Mouse (Mus musculus): ENCODE results near the gene Rab3gap1. TPM values are rescaled to one million over a fixed set of nuclear protein-coding genes. Genes with fewer than 3 reads are reported as not detected.

Rab3gap1 gene
- polyA plus RNA-seq, 1 experiment from 2014 or later, result 29.4 TPM

GRCm38 (mm10) chr1:127899401-127899800 lies 30.8 kb downstream of the Rab3gap1 start:
- Histone ChIP-seq H3K27me3 (ENCODE audit: control insufficient read depth, insufficient read depth, low read length) (no peaks in the 10 kb centered on the region), H3K36me3 (ENCODE audit: control insufficient read depth, insufficient read depth, low read length) (peaks cover 2% of the 10 kb centered on the region; the same call in 1 of the 2 replicates), H3K9ac (replicated peaks; ENCODE audit: low read depth, low read length) (no peak overlapping the region), H3K4me3 (ENCODE audit: low read depth, low read length) (no peak overlapping the region), H3K4me1 (ENCODE audit: control insufficient read depth, insufficient read depth, low read length) (no peaks in the 10 kb centered on the region), H3K4me2 (replicated peaks; ENCODE audit: low read depth, low read length) (no peak overlapping the region), H3K27ac (ENCODE audit: low read length) (no peak overlapping the region), H3K9me3 (ENCODE audit: control insufficient read depth, low read depth, low read length) (no peaks in the 10 kb centered on the region)
- no peak for ATAC-seq (ENCODE audit: insufficient number of reproducible peaks, insufficient read depth, low FRiP score, low read depth)
- 79% methylated on average over 1 of the region's 1 CpGs for WGBS

DNA sequence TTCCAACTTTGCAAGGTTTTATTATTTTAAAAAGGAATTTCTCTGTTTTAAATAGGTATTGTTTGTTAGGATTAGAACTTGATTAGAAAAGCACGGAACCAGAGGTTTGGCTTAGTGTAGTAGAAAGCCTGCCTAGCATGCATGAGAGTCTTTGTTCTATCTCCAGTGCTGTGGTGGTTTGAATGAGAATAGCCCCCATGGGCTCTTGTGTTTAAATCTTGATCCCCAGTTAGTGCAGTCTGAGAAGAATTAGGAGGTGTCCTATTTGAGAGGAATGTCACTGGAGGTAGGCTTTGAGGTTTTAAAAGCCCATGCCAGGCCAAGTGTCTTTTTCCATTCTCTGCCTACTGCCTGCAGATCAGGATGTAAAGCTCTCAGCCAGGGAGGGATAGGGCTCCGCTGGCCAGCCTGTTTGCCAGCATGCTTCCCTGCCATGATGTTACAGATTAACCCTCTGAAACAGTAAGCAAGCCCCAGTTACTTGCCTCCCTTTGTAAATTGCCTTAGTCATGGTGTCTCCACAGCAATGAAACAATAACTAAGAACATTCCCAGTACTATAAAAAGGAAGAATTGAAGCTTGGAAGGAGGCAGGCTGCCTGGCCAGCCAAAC lies 36.3 kb downstream of the Rab3gap1 start:
- Histone ChIP-seq H3K4me2 (replicated peaks; ENCODE audit: low read depth, low read length) (no peak overlapping the region), H3K4me3 (ENCODE audit: low read depth, low read length) (no peak overlapping the region), H3K27ac (ENCODE audit: low read length) (no peak overlapping the region), H3K9me3 (ENCODE audit: control insufficient read depth, low read depth, low read length) (no peaks in the 10 kb centered on the region), H3K9ac (replicated peaks; ENCODE audit: low read depth, low read length) (no peak overlapping the region), H3K4me1 (ENCODE audit: control insufficient read depth, insufficient read depth, low read length) (no peaks in the 10 kb centered on the region), H3K36me3 (ENCODE audit: control insufficient read depth, insufficient read depth, low read length) (peaks cover 7% of the 10 kb centered on the region), H3K27me3 (ENCODE audit: control insufficient read depth, insufficient read depth, low read length) (no peaks in the 10 kb centered on the region)
- 76% methylated on average over 2 of the region's 2 CpGs for WGBS
- ATAC-seq (ENCODE audit: insufficient number of reproducible peaks, insufficient read depth, low FRiP score, low read depth), result no peak

GRCm38 (mm10) chr1:127913116-127913515 lies 44.5 kb downstream of the Rab3gap1 start:
- H3K9me3 ChIP-seq (ENCODE audit: control insufficient read depth, low read depth, low read length), result no peaks in the 10 kb centered on the region
- H3K9ac ChIP-seq (replicated peaks; ENCODE audit: low read depth, low read length), result no peak overlapping the region
- H3K27ac ChIP-seq (ENCODE audit: low read length), result no peak overlapping the region
- no peak for ATAC-seq (ENCODE audit: insufficient number of reproducible peaks, insufficient read depth, low FRiP score, low read depth)
- 76% methylated on average over 4 of the region's 4 CpGs for WGBS
- no peaks in the 10 kb centered on the region for H3K4me1 ChIP-seq (ENCODE audit: control insufficient read depth, insufficient read depth, low read length)
- peaks cover 8% of the 10 kb centered on the region; the same call in 1 of the 2 replicates for H3K36me3 ChIP-seq (ENCODE audit: control insufficient read depth, insufficient read depth, low read length)
- H3K4me2 ChIP-seq (replicated peaks; ENCODE audit: low read depth, low read length), result no peak overlapping the region
- no peaks in the 10 kb centered on the region for H3K27me3 ChIP-seq (ENCODE audit: control insufficient read depth, insufficient read depth, low read length)
- H3K4me3 ChIP-seq (ENCODE audit: low read depth, low read length), result no peak overlapping the region

DNA sequence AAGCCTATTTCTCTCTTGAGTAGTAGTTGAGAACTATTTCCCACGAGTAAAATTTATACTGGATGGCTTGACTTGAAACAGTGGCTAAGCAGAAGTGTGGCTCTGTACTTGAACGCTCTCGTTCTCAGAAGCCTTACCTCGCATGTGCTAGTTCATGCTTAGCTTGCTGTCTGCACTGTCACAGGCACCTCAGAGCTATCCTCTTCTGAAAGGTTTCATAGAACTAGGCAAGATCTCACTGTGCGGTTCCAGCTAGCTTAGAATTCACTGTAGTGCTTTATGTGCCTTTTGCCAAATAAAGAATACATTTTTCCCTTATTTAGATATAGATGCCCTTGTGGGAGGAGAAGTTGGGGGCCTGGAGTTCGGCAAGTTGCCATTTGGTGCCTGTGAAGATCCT lies 46.7 kb downstream of the Rab3gap1 start:
- H3K4me3 ChIP-seq (ENCODE audit: low read depth, low read length), result no peak overlapping the region
- no peaks in the 10 kb centered on the region for H3K27me3 ChIP-seq (ENCODE audit: control insufficient read depth, insufficient read depth, low read length)
- WGBS, result 75% methylated on average over 6 of the region's 6 CpGs
- H3K9me3 ChIP-seq (ENCODE audit: control insufficient read depth, low read depth, low read length), result no peaks in the 10 kb centered on the region
- peaks cover 14% of the 10 kb centered on the region; the same call in 1 of the 2 replicates for H3K36me3 ChIP-seq (ENCODE audit: control insufficient read depth, insufficient read depth, low read length)
- no peak overlapping the region for H3K9ac ChIP-seq (replicated peaks; ENCODE audit: low read depth, low read length)
- H3K4me1 ChIP-seq (ENCODE audit: control insufficient read depth, insufficient read depth, low read length), result no peaks in the 10 kb centered on the region
- no peak for ATAC-seq (ENCODE audit: insufficient number of reproducible peaks, insufficient read depth, low FRiP score, low read depth)
- H3K27ac ChIP-seq (ENCODE audit: low read length), result peak overlapping the region; percentile 49; the same call in 1 of the 2 replicates
- H3K4me2 ChIP-seq (replicated peaks; ENCODE audit: low read depth, low read length), result no peak overlapping the region

GRCm38 (mm10) chr1:127915802-127916201 lies 47.2 kb downstream of the Rab3gap1 start:
- no peak for ATAC-seq (ENCODE audit: insufficient number of reproducible peaks, insufficient read depth, low FRiP score, low read depth)
- H3K27me3 ChIP-seq (ENCODE audit: control insufficient read depth, insufficient read depth, low read length), result no peaks in the 10 kb centered on the region

DNA sequence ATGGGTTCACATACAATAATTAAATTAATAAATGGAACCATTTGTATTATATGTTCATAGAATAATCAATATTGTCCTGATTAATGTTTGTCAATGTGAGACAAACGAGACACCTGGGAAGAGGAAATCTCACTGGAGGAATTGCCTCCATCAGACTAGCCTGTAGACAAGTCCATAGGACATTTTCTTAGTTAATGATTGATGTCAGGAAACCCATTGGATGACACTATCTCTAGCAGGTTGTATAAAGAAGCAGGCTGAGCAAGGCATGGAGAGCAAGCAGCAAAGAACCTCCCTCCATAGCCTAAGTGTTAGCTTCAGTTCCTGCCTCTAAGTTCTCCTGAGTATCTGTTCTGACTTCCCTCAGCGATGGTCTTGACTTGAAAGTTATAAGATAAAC lies 64.8 kb downstream of the Rab3gap1 start:
- WGBS, result 83% methylated on average over 2 of the region's 2 CpGs
- ATAC-seq (ENCODE audit: insufficient number of reproducible peaks, insufficient read depth, low FRiP score, low read depth), result no peak
- peaks cover 19% of the 10 kb centered on the region for H3K36me3 ChIP-seq (ENCODE audit: control insufficient read depth, insufficient read depth, low read length)
- H3K27ac ChIP-seq (ENCODE audit: low read length), result no peak overlapping the region
- no peak overlapping the region for H3K4me3 ChIP-seq (ENCODE audit: low read depth, low read length)
- no peaks in the 10 kb centered on the region for H3K4me1 ChIP-seq (ENCODE audit: control insufficient read depth, insufficient read depth, low read length)
- no peak overlapping the region for H3K9ac ChIP-seq (replicated peaks; ENCODE audit: low read depth, low read length)
- no peak overlapping the region for H3K4me2 ChIP-seq (replicated peaks; ENCODE audit: low read depth, low read length)
- H3K27me3 ChIP-seq (ENCODE audit: control insufficient read depth, insufficient read depth, low read length), result no peaks in the 10 kb centered on the region
- peaks cover 1% of the 10 kb centered on the region; the same call in 1 of the 2 replicates for H3K9me3 ChIP-seq (ENCODE audit: control insufficient read depth, low read depth, low read length)

More at GRCm38 (mm10) chr1:127915802-127916201, 47.2 kb downstream of the Rab3gap1 start:
- Histone ChIP-seq H3K4me3 (ENCODE audit: low read depth, low read length) (no peak overlapping the region), H3K36me3 (ENCODE audit: control insufficient read depth, insufficient read depth, low read length) (peaks cover 14% of the 10 kb centered on the region; the same call in 1 of the 2 replicates), H3K9ac (replicated peaks; ENCODE audit: low read depth, low read length) (no peak overlapping the region), H3K27ac (ENCODE audit: low read length) (peak overlapping the region; percentile 49; the same call in 1 of the 2 replicates), H3K9me3 (ENCODE audit: control insufficient read depth, low read depth, low read length) (no peaks in the 10 kb centered on the region), H3K4me1 (ENCODE audit: control insufficient read depth, insufficient read depth, low read length) (no peaks in the 10 kb centered on the region), H3K4me2 (replicated peaks; ENCODE audit: low read depth, low read length) (no peak overlapping the region)
- 50% methylated on average over 1 of the region's 1 CpGs for WGBS

GRCm38 (mm10) chr1:127934322-127934721 lies 65.7 kb downstream of the Rab3gap1 start:
- H3K9me3 ChIP-seq (ENCODE audit: control insufficient read depth, low read depth, low read length), result peaks cover 10% of the 10 kb centered on the region; the same call in 1 of the 2 replicates
- 91% methylated on average over 5 of the region's 5 CpGs for WGBS
- ATAC-seq (ENCODE audit: insufficient number of reproducible peaks, insufficient read depth, low FRiP score, low read depth), result no peak
- peaks cover 28% of the 10 kb centered on the region for H3K36me3 ChIP-seq (ENCODE audit: control insufficient read depth, insufficient read depth, low read length)
- H3K4me2 ChIP-seq (replicated peaks; ENCODE audit: low read depth, low read length), result no peak overlapping the region
- H3K27ac ChIP-seq (ENCODE audit: low read length), result no peak overlapping the region
- no peaks in the 10 kb centered on the region for H3K4me1 ChIP-seq (ENCODE audit: control insufficient read depth, insufficient read depth, low read length)
- H3K27me3 ChIP-seq (ENCODE audit: control insufficient read depth, insufficient read depth, low read length), result no peaks in the 10 kb centered on the region
- no peak overlapping the region for H3K4me3 ChIP-seq (ENCODE audit: low read depth, low read length)
- H3K9ac ChIP-seq (replicated peaks; ENCODE audit: low read depth, low read length), result no peak overlapping the region

GRCm38 (mm10) chr1:127937277-127937676 lies 68.7 kb downstream of the Rab3gap1 start:
- no peak overlapping the region for H3K27ac ChIP-seq (ENCODE audit: low read length)
- peaks cover 10% of the 10 kb centered on the region; the same call in 1 of the 2 replicates for H3K9me3 ChIP-seq (ENCODE audit: control insufficient read depth, low read depth, low read length)
- no peak overlapping the region for H3K9ac ChIP-seq (replicated peaks; ENCODE audit: low read depth, low read length)
- no peak for ATAC-seq (ENCODE audit: insufficient number of reproducible peaks, insufficient read depth, low FRiP score, low read depth)
- H3K4me3 ChIP-seq (ENCODE audit: low read depth, low read length), result no peak overlapping the region
- H3K4me1 ChIP-seq (ENCODE audit: control insufficient read depth, insufficient read depth, low read length), result no peaks in the 10 kb centered on the region
- 80% methylated on average over 8 of the region's 8 CpGs for WGBS
- H3K27me3 ChIP-seq (ENCODE audit: control insufficient read depth, insufficient read depth, low read length), result no peaks in the 10 kb centered on the region
- no peak overlapping the region for H3K4me2 ChIP-seq (replicated peaks; ENCODE audit: low read depth, low read length)
- peaks cover 35% of the 10 kb centered on the region for H3K36me3 ChIP-seq (ENCODE audit: control insufficient read depth, insufficient read depth, low read length)

DNA sequence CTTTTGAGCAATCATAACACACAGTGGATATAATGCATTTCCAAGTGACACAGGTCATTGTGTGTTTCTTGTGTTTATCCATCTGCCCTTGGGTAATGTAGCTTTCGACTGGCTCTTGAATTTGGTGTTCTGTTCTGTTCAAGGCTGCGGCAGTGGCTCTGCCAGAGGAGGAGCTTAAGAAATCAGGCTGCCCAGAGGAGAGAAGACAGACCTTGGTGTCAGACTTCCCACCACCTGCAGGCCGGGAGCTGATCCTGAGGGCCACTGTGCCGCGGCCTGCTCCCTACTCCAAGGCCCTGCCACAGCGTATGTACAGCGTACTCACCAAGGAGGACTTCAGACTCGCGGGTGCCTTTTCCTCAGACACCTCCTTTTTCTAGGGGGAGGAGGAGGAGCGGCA lies 73.7 kb downstream of the Rab3gap1 start:
- no peak overlapping the region for H3K4me3 ChIP-seq (ENCODE audit: low read depth, low read length)
- 0 out of 2 replicates have a peak, but pooled peaks cover 3% of the 10 kb centered on the region for H3K4me1 ChIP-seq (ENCODE audit: control insufficient read depth, insufficient read depth, low read length)
- no peak for ATAC-seq (ENCODE audit: insufficient number of reproducible peaks, insufficient read depth, low FRiP score, low read depth)
- no peaks in the 10 kb centered on the region for H3K27me3 ChIP-seq (ENCODE audit: control insufficient read depth, insufficient read depth, low read length)
- H3K4me2 ChIP-seq (replicated peaks; ENCODE audit: low read depth, low read length), result no peak overlapping the region
- no peak overlapping the region for H3K27ac ChIP-seq (ENCODE audit: low read length)
- peaks cover 10% of the 10 kb centered on the region; the same call in 1 of the 2 replicates for H3K9me3 ChIP-seq (ENCODE audit: control insufficient read depth, low read depth, low read length)
- no peak overlapping the region for H3K9ac ChIP-seq (replicated peaks; ENCODE audit: low read depth, low read length)
- WGBS, result 90% methylated on average over 10 of the region's 10 CpGs
- H3K36me3 ChIP-seq (ENCODE audit: control insufficient read depth, insufficient read depth, low read length), result peaks cover 37% of the 10 kb centered on the region

Data from stomach, embryonic 14.5 days (tissue).